Mouse (Mus musculus) myocyte (in vitro differentiated cells): ENCODE results near the gene Wrap53. TPM values are rescaled to one million over a fixed set of nuclear protein-coding genes. Genes with fewer than 3 reads are reported as not detected.

Source experiments
- H3K27me3 ChIP-seq: one replicate; pipeline ENCODE4 v1.6.1; 2011; ENCODE audit not compliant: control insufficient read depth, insufficient read depth, insufficient read length
- H3K36me3 ChIP-seq: one replicate; pipeline ENCODE4 v1.6.1; 2011; ENCODE audit not compliant: control insufficient read depth, insufficient read depth
- H3K4me2 ChIP-seq: one replicate; pipeline ENCODE4 v1.6.1; 2011; ENCODE audit warnings: low read depth, control low read depth
- H3K4me3 ChIP-seq: one replicate; pipeline ENCODE4 v1.5.1; 2011; ENCODE audit warnings: mild to moderate bottlenecking, control low read depth, moderate library complexity
- H3K79me2 ChIP-seq: one replicate; pipeline ENCODE4 v1.6.1; 2011; ENCODE audit not compliant: control insufficient read depth, insufficient read depth
- H3ac ChIP-seq: one replicate; pipeline ENCODE4 v1.6.1; 2011; ENCODE audit not compliant: control insufficient read depth, insufficient read length
- CEBPB ChIP-seq: IDR thresholded peaks from 2 replicates; pipeline ENCODE4 v1.6.1; 2011; ENCODE audit warnings: mild to moderate bottlenecking, moderate library complexity; ENCODE audit not compliant: poor library complexity, insufficient read depth, severe bottlenecking
- E2F4 ChIP-seq: IDR thresholded peaks from one replicate; pipeline ENCODE4 v1.6.1; 2011; ENCODE audit warnings: mild to moderate bottlenecking, control low read depth, moderate library complexity; ENCODE audit not compliant: insufficient read depth
- MAX ChIP-seq: IDR thresholded peaks from one replicate; pipeline ENCODE4 v1.6.1; 2011; ENCODE audit warnings: low read depth, mild to moderate bottlenecking, control low read depth
- MYOD1 ChIP-seq, 3 experiments: IDR thresholded peaks; one replicate each; pipeline ENCODE4 v1.6.1; 2011; ENCODE audit warnings: control low read depth in 2 of 3, low read depth in 2 of 3, mild to moderate bottlenecking in 2 of 3, moderate library complexity in 1 of 3; ENCODE audit not compliant: insufficient read length in 2 of 3, control insufficient read depth in 1 of 3
- MYOG ChIP-seq, 3 experiments: IDR thresholded peaks; one replicate each; pipeline ENCODE4 v1.6.1; 2011; ENCODE audit warnings: control low read depth in 2 of 3, low read depth in 2 of 3, mild to moderate bottlenecking in 2 of 3; ENCODE audit not compliant: insufficient read length in 2 of 3, control insufficient read depth in 1 of 3, insufficient read depth in 1 of 3
- POLR2A ChIP-seq: IDR thresholded peaks from one replicate; pipeline ENCODE4 v1.6.1; 2011; ENCODE audit warnings: low read depth, mild to moderate bottlenecking, control low read depth, moderate library complexity; ENCODE audit not compliant: insufficient read length
- POLR2AphosphoS2 ChIP-seq: IDR thresholded peaks from one replicate; pipeline ENCODE4 v1.6.1; 2011; ENCODE audit warnings: low read depth, control low read depth; ENCODE audit not compliant: insufficient read length
- REST ChIP-seq: IDR thresholded peaks from one replicate; pipeline ENCODE4 v1.6.1; 2011; ENCODE audit warnings: mild to moderate bottlenecking, control low read depth, moderate library complexity; ENCODE audit not compliant: insufficient read depth, insufficient read length
- SRF ChIP-seq: IDR thresholded peaks from one replicate; pipeline ENCODE4 v1.6.1; 2011; ENCODE audit warnings: low read depth; ENCODE audit not compliant: control insufficient read depth, insufficient read length
- TCF12 ChIP-seq: IDR thresholded peaks from one replicate; pipeline ENCODE4 v1.6.1; 2011; ENCODE audit warnings: mild to moderate bottlenecking, control low read depth; ENCODE audit not compliant: poor library complexity, insufficient read depth, severe bottlenecking
- TCF3 ChIP-seq: IDR thresholded peaks from one replicate; pipeline ENCODE4 v1.6.1; 2011; ENCODE audit warnings: low read depth, control low read depth; ENCODE audit not compliant: insufficient read length
- USF1 ChIP-seq: IDR thresholded peaks from one replicate; pipeline ENCODE4 v1.6.1; 2011; ENCODE audit warnings: low read depth, mild to moderate bottlenecking, control low read depth, moderate library complexity
- polyA plus RNA-seq: library from polyadenylated mRNA; unstranded; fragments of >200 nt; fragmentation: generic; extraction: Trizol; gene quantifications from one replicate; pipeline ENCODE4 v1.2.1, GENCODE M21; 2012; ENCODE audit warnings: missing spikeins

Wrap53 gene
- polyA plus RNA-seq, 1 experiment = 9.1 TPM

- H3ac ChIP-seq = no peak overlapping the region
- H3K79me2 ChIP-seq = no peaks in the 10 kb centered on the region
- no peak for TF ChIP-seq TCF12
- no peak for TF ChIP-seq MYOG (IDR thresholded peaks at IDR 0.05; ENCODE audit: control insufficient read depth in 1 of 3, insufficient read depth in 1 of 3, insufficient read length in 2 of 3, low read depth in 2 of 3)
- no peak for TF ChIP-seq USF1
- TF ChIP-seq REST = no peak
- TF ChIP-seq SRF = no peak
- TF ChIP-seq E2F4 = no peak
- no peak for TF ChIP-seq TCF3
- peaks cover 11% of the 10 kb centered on the region for H3K36me3 ChIP-seq
- no peaks in the 10 kb centered on the region for H3K27me3 ChIP-seq
- H3K4me2 ChIP-seq = no peak overlapping the region
- no peak overlapping the region for H3K4me3 ChIP-seq
Measured at GRCm38 (mm10) chr11:69560896-69561854, 18.9 kb downstream of the Wrap53 start.

- Histone ChIP-seq H3K4me3 (no peak within 1 kb of the TSS), H3K79me2 (no peaks in the 10 kb centered on the region), H3ac (no peak within 1 kb of the TSS), H3K27me3 (no peaks in the 10 kb centered on the region), H3K4me2 (no peak within 1 kb of the TSS), H3K36me3 (peaks cover 11% of the 10 kb centered on the region)
- no peak for TF ChIP-seq MYOD1 (IDR thresholded peaks at IDR 0.05; ENCODE audit: control insufficient read depth in 1 of 3, insufficient read length in 2 of 3, low read depth in 2 of 3)
- no peak for TF ChIP-seq POLR2A
Measured at GRCm38 (mm10) chr11:69559851-69560765, 19.9 kb downstream of the Wrap53 start, which contains the start of gene Efnb3. TSS of gene Efnb3 (minus strand) at chr11:69560205.

- Histone ChIP-seq H3K36me3 (peaks cover 8% of the 10 kb centered on the region), H3K4me3 (no peak overlapping the region), H3K79me2 (no peaks in the 10 kb centered on the region), H3K4me2 (no peak overlapping the region), H3K27me3 (no peaks in the 10 kb centered on the region), H3ac (no peak overlapping the region)
- no peak for TF ChIP-seq POLR2AphosphoS2
- TF ChIP-seq CEBPB = no peak
- no peak for TF ChIP-seq TCF12
- no peak for TF ChIP-seq MYOD1 (IDR thresholded peaks at IDR 0.05; ENCODE audit: control insufficient read depth in 1 of 3, insufficient read length in 2 of 3, low read depth in 2 of 3)
- no peak for TF ChIP-seq SRF
- no peak for TF ChIP-seq REST
- TF ChIP-seq E2F4 = no peak
- TF ChIP-seq TCF3 = no peak
- no peak for TF ChIP-seq MAX
Measured at GRCm38 (mm10) chr11:69559183-69559582, 20.9 kb downstream of the Wrap53 start.

- TF ChIP-seq POLR2A = no peak
- TF ChIP-seq CEBPB = no peak
- no peak for TF ChIP-seq MYOD1 (IDR thresholded peaks at IDR 0.05; ENCODE audit: control insufficient read depth in 1 of 3, insufficient read length in 2 of 3, low read depth in 2 of 3)
- no peak for TF ChIP-seq MYOG (IDR thresholded peaks at IDR 0.05; ENCODE audit: control insufficient read depth in 1 of 3, insufficient read depth in 1 of 3, insufficient read length in 2 of 3, low read depth in 2 of 3)
- no peak for TF ChIP-seq E2F4
- TF ChIP-seq SRF = no peak
- TF ChIP-seq USF1 = no peak
- TF ChIP-seq MAX = no peak
- no peak for TF ChIP-seq POLR2AphosphoS2
- no peak for TF ChIP-seq TCF3
- no peak for TF ChIP-seq TCF12
- H3ac ChIP-seq = no peak overlapping the region
- H3K27me3 ChIP-seq = no peaks in the 10 kb centered on the region
- no peak overlapping the region for H3K4me2 ChIP-seq
- peaks cover 7% of the 10 kb centered on the region for H3K36me3 ChIP-seq
- H3K4me3 ChIP-seq = no peak overlapping the region
- no peaks in the 10 kb centered on the region for H3K79me2 ChIP-seq
Measured at GRCm38 (mm10) chr11:69558756-69559155, 21.3 kb downstream of the Wrap53 start.
